Mouse (Mus musculus) layer of hippocampus, postnatal 10 days (tissue): Measurements from ENCODE around the gene Pbxip1. TPM values are rescaled to one million over a fixed set of nuclear protein-coding genes. Genes with fewer than 3 reads are reported as not detected.

ENCODE experiments used
- DNase-seq, 2 experiments: peaks; one replicate each; pipeline ENCODE4 v3.0.0; 2021; ENCODE audit warnings: low spot score in 2 of 2
- long read RNA-seq: library from polyadenylated mRNA; stranded (forward); transcript quantifications from one replicate; pipeline ENCODE4 v2.0.0, GENCODE M21; 2023
- total RNA-seq, 2 experiments: library from RNA; stranded (reverse); gene quantifications; 2 replicates each; pipeline ENCODE4 v1.2.3; 2021

The Pbxip1 gene
- 10 to 100 TPM; 43.3 to 45.2 TPM for total RNA-seq
- long read RNA-seq, partial matches to known transcripts = 24 of 45 reads
- long read RNA-seq, other reads (novel, unspliced or antisense) = 21 of 45 reads

- DNase-seq = peak in 1 of 2 experiments; percentile 42
Observed at GRCm38 (mm10) chr3:89436176-89437113, at the start of gene Pbxip1. Gene Pbxip1 (plus strand): TSS chr3:89436706.

GRCm38 (mm10) chr3:89387632-89388031, 48.9 kb upstream of the Pbxip1 start:
- peak; percentile 18 to 45 for DNase-seq

- peak; percentile 72 to 78 for DNase-seq
Observed at GRCm38 (mm10) chr3:89388134-89388881, 48.2 kb upstream of the Pbxip1 start.

- peak in 1 of 2 experiments; percentile 34 for DNase-seq
Observed at GRCm38 (mm10) chr3:89388901-89389740, 47.4 kb upstream of the Pbxip1 start.

GRCm38 (mm10) chr3:89390111-89390515, 46.4 kb upstream of the Pbxip1 start:
- DNase-seq = no peak

GRCm38 (mm10) chr3:89390699-89391662, 45.5 kb upstream of the Pbxip1 start:
- peak in 1 of 2 experiments; percentile 16 for DNase-seq

GRCm38 (mm10) chr3:89391663-89392511, 44.6 kb upstream of the Pbxip1 start:
- peak; percentile 42 to 48 for DNase-seq

- DNase-seq = peak in 1 of 2 experiments; percentile 45
Observed at GRCm38 (mm10) chr3:89392871-89393311, 43.6 kb upstream of the Pbxip1 start.

GRCm38 (mm10) chr3:89393605-89394004, 42.9 kb upstream of the Pbxip1 start:
- peak; percentile 95 to 96 for DNase-seq

GRCm38 (mm10) chr3:89394006-89394893, 42.3 kb upstream of the Pbxip1 start, which contains the start of gene Zbtb7b:
Gene Zbtb7b (minus strand): TSS chr3:89394776.
- peak; percentile 69 to 76 for DNase-seq

GRCm38 (mm10) chr3:89394894-89395256, 41.6 kb upstream of the Pbxip1 start:
- DNase-seq = peak; percentile 63 to 73

- no peak for DNase-seq
Observed at GRCm38 (mm10) chr3:89395419-89395805, 41.1 kb upstream of the Pbxip1 start.

- peak; percentile 65 to 69 for DNase-seq
Observed at GRCm38 (mm10) chr3:89395806-89396653, 40.5 kb upstream of the Pbxip1 start.

- no peak for DNase-seq
Observed at GRCm38 (mm10) chr3:89396654-89397005, 39.9 kb upstream of the Pbxip1 start.

- no peak for DNase-seq
Observed at GRCm38 (mm10) chr3:89401329-89401728, 35.2 kb upstream of the Pbxip1 start.

- no peak for DNase-seq
Observed at GRCm38 (mm10) chr3:89402693-89403092, 33.8 kb upstream of the Pbxip1 start, which contains the start of gene Lenep. Gene Lenep (minus strand): TSS chr3:89402793.

GRCm38 (mm10) chr3:89406887-89407286, 29.6 kb upstream of the Pbxip1 start:
- no peak for DNase-seq
